Mouse (Mus musculus): Measurements from ENCODE around the gene Nkx1-2.

Gene Nkx1-2

GRCm38 (mm10) chr7:132558141-132558736 is 41.2 kb downstream of the Nkx1-2 start:
- DNase-seq = no peak

DNA sequence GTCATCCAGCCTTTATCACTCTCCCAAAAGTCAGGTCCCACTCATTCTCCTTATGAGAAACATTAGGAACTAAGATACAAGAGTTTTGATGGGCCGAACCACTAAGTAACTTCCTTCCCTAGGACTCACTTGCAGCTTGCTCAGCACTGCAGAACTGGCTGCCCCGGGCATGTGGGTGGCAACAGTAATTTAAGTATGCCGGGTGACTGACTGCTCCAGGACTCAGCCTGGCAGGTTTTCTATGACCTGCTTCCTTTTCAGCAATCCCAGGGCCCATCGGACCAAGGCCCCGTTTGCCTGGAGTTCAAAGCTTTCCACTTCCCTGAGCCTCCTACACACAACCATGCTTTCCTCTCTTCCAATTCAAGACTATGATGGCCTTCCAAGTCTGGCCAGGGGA is 42.9 kb downstream of the Nkx1-2 start:
- no peak for DNase-seq

GRCm38 (mm10) chr7:132555911-132556310 is 43.5 kb downstream of the Nkx1-2 start:
- no peak for DNase-seq

GRCm38 (mm10) chr7:132554091-132554490 is 45.3 kb downstream of the Nkx1-2 start:
- no peak for DNase-seq

- peak; percentile 95 for DNase-seq
Observed at GRCm38 (mm10) chr7:132551351-132552126, 47.9 kb downstream of the Nkx1-2 start.

DNA sequence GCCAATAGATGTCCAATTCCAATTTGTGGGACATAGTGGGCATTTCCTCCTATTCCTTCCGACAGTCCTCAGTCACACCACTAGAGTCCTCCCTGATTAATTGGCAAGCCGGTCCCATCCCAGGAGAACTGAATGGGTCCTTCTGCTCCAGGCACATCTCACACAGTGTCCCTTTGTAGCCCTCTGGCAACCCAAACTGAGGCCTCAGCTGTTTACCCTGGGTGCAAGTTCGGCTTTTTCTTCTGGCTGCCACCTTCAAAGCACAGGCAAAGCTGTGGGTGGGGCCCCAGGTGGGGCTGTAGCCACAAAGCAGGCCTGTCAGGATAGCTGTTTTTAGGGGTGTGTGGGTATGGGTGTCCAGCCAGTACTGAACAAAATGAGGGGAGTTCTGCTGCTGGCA is 52.3 kb downstream of the Nkx1-2 start:
- no peak for DNase-seq
